Comparison of ENCODE assay signal across 8 mouse cellular contexts in genomic region chr8:85007686-85008085, GRCm38 (mm10). TPM values are rescaled to one million over a fixed set of nuclear protein-coding genes. Genes with fewer than 3 reads are reported as not detected.
DNase-seq lines count a peak whose midpoint lies in the region; ATAC-seq and TF ChIP-seq lines count a peak whose summit lies in the region.

No protein-coding gene starts in this region.

- WGBS in kidney, embryonic 15.5 days = 18% methylated on average over 25 of the region's 25 CpGs
- WGBS in intestine, postnatal 0 days = 16% methylated on average over 25 of the region's 25 CpGs
- 17% methylated on average over 25 of the region's 25 CpGs for WGBS in forebrain, embryonic 12.5 days

- no peak for ATAC-seq in kidney, embryonic 15.5 days (replicated peaks; ENCODE audit: low FRiP score)
- no peak for ATAC-seq in intestine, postnatal 0 days
- ATAC-seq in megakaryocyte-erythroid progenitor cell, adult 5-6 weeks (replicated peaks; ENCODE audit: low FRiP score, low TSS enrichment, poor library complexity, severe bottlenecking) = peak; percentile 65
- no peak for ATAC-seq in forebrain, embryonic 12.5 days (ENCODE audit: low FRiP score)

- peaks cover 44% of the 10 kb centered on the region for H3K27me3 ChIP-seq in kidney, embryonic 15.5 days
- H3K27me3 ChIP-seq in intestine, postnatal 0 days (replicated peaks; ENCODE audit: control insufficient read depth, insufficient read depth, low read length) = peaks cover 31% of the 10 kb centered on the region
- H3K27me3 ChIP-seq in forebrain, embryonic 12.5 days = peaks cover 54% of the 10 kb centered on the region

- H3K4me3 ChIP-seq in kidney, embryonic 15.5 days (replicated peaks) = no peak overlapping the region
- H3K4me3 ChIP-seq in intestine, postnatal 0 days (ENCODE audit: low read depth, low read length) = no peak overlapping the region
- no peak overlapping the region for H3K4me3 ChIP-seq in forebrain, embryonic 12.5 days (replicated peaks)

- H3K27ac ChIP-seq in kidney, embryonic 15.5 days = no peak overlapping the region
- H3K27ac ChIP-seq in intestine, postnatal 0 days (ENCODE audit: low read depth, low read length) = no peak overlapping the region
- H3K27ac ChIP-seq in forebrain, embryonic 12.5 days = no peak overlapping the region

- no peak overlapping the region for H3K4me2 ChIP-seq in kidney, embryonic 15.5 days
- H3K4me2 ChIP-seq in intestine, postnatal 0 days (replicated peaks; ENCODE audit: low read depth) = no peak overlapping the region
- H3K4me2 ChIP-seq in forebrain, embryonic 12.5 days = no peak overlapping the region

- DNase-seq in kidney, adult 9 months = peak; percentile 55
- peak; percentile 57 to 64 for DNase-seq in adrenal gland, postnatal 36 days
- DNase-seq in cerebellum, adult 9-10 months = no peak
- no peak for DNase-seq in layer of hippocampus, adult 11-12 months (ENCODE audit: low spot score)

- peak; percentile 72 for TF ChIP-seq CTCF in intestine, postnatal 0 days (IDR thresholded peaks at IDR 0.05; ENCODE audit: low read depth)

- no peak overlapping the region for H3K9ac ChIP-seq in kidney, embryonic 15.5 days
- no peak overlapping the region for H3K9ac ChIP-seq in intestine, postnatal 0 days (ENCODE audit: low read depth, low read length)
- no peak overlapping the region for H3K9ac ChIP-seq in forebrain, embryonic 12.5 days

- H3K36me3 ChIP-seq in kidney, embryonic 15.5 days = 0 out of 2 replicates have a peak, but pooled peaks cover 2% of the 10 kb centered on the region
- H3K36me3 ChIP-seq in intestine, postnatal 0 days (ENCODE audit: control insufficient read depth, insufficient read depth) = peaks cover 3% of the 10 kb centered on the region; the same call in 1 of the 2 replicates
- no peaks in the 10 kb centered on the region for H3K36me3 ChIP-seq in forebrain, embryonic 12.5 days (replicated peaks)

- peaks cover 6% of the 10 kb centered on the region; the same call in 1 of the 2 replicates for H3K4me1 ChIP-seq in kidney, embryonic 15.5 days
- no peaks in the 10 kb centered on the region for H3K4me1 ChIP-seq in intestine, postnatal 0 days (replicated peaks; ENCODE audit: control insufficient read depth, insufficient read depth, low read length)
- no peaks in the 10 kb centered on the region for H3K4me1 ChIP-seq in forebrain, embryonic 12.5 days

- H3K9me3 ChIP-seq in kidney, embryonic 15.5 days (replicated peaks) = no peaks in the 10 kb centered on the region
- H3K9me3 ChIP-seq in intestine, postnatal 0 days (ENCODE audit: control insufficient read depth) = no peaks in the 10 kb centered on the region
- 0 out of 2 replicates have a peak, but pooled peaks cover 5% of the 10 kb centered on the region for H3K9me3 ChIP-seq in forebrain, embryonic 12.5 days

RNA-seq across cellular contexts. Expression of gene Best2, which starts 6.6 kb away (rescaled TPM):
- 0.10 TPM in 1 of 2 replicates, not detected in the other for polyA plus RNA-seq in kidney, embryonic 15.5 days (2015; fragmentation: Nextera tagmentation; extraction: Ambion mirVana)
- not detected for total RNA-seq in adrenal gland, postnatal 36 days (2021)
- polyA plus RNA-seq in intestine, postnatal 0 days (2015; fragmentation: Nextera tagmentation; extraction: Ambion mirVana) = 0.66 TPM in 1 of 2 replicates, not detected in the other
- not detected in 2 replicates for total RNA-seq in megakaryocyte-erythroid progenitor cell, adult 5-6 weeks (2014; fragmentation: Nextera tagmentation)
- total RNA-seq in megakaryocyte-erythroid progenitor cell, adult 5-6 weeks (2017) = not detected in 2 replicates
- not detected in 2 replicates for polyA plus RNA-seq in forebrain, embryonic 12.5 days (2016; fragmentation: Nextera tagmentation; extraction: Ambion mirVana)

RNA-seq across cellular contexts. Expression of gene Hook2, which starts 17.3 kb away (rescaled TPM):
- polyA plus RNA-seq in kidney, embryonic 15.5 days (2015; fragmentation: Nextera tagmentation; extraction: Ambion mirVana) = 25.3 and 27.0 TPM in 2 replicates
- total RNA-seq in adrenal gland, postnatal 36 days (2021) = 1 to 10 TPM; 7.0 to 8.2 TPM
- 68.6 and 75.4 TPM in 2 replicates for polyA plus RNA-seq in intestine, postnatal 0 days (2015; fragmentation: Nextera tagmentation; extraction: Ambion mirVana)
- 7.7 and 9.6 TPM in 2 replicates for total RNA-seq in megakaryocyte-erythroid progenitor cell, adult 5-6 weeks (2014; fragmentation: Nextera tagmentation)
- 11.0 and 19.9 TPM in 2 replicates for total RNA-seq in megakaryocyte-erythroid progenitor cell, adult 5-6 weeks (2017)
- polyA plus RNA-seq in forebrain, embryonic 12.5 days (2016; fragmentation: Nextera tagmentation; extraction: Ambion mirVana) = 16.1 and 18.2 TPM in 2 replicates

RNA-seq across cellular contexts. Expression of gene Asna1, which starts 17.4 kb away (rescaled TPM):
- 133 and 143 TPM in 2 replicates for polyA plus RNA-seq in kidney, embryonic 15.5 days (2015; fragmentation: Nextera tagmentation; extraction: Ambion mirVana)
- total RNA-seq in adrenal gland, postnatal 36 days (2021) = 10 to 100 TPM; 91.0 to 93.4 TPM
- polyA plus RNA-seq in intestine, postnatal 0 days (2015; fragmentation: Nextera tagmentation; extraction: Ambion mirVana) = 98.4 and 105 TPM in 2 replicates
- 77.3 and 82.3 TPM in 2 replicates for total RNA-seq in megakaryocyte-erythroid progenitor cell, adult 5-6 weeks (2014; fragmentation: Nextera tagmentation)
- 48.6 and 73.5 TPM in 2 replicates for total RNA-seq in megakaryocyte-erythroid progenitor cell, adult 5-6 weeks (2017)
- polyA plus RNA-seq in forebrain, embryonic 12.5 days (2016; fragmentation: Nextera tagmentation; extraction: Ambion mirVana) = 140 TPM in 2 replicates

RNA-seq across cellular contexts. Expression of gene Trir, which starts 18.9 kb away (rescaled TPM):
- 119 and 120 TPM in 2 replicates for polyA plus RNA-seq in kidney, embryonic 15.5 days (2015; fragmentation: Nextera tagmentation; extraction: Ambion mirVana)
- 100 to 1,000 TPM; 157 to 178 TPM for total RNA-seq in adrenal gland, postnatal 36 days (2021)
- 121 and 122 TPM in 2 replicates for polyA plus RNA-seq in intestine, postnatal 0 days (2015; fragmentation: Nextera tagmentation; extraction: Ambion mirVana)
- 137 and 159 TPM in 2 replicates for total RNA-seq in megakaryocyte-erythroid progenitor cell, adult 5-6 weeks (2014; fragmentation: Nextera tagmentation)
- total RNA-seq in megakaryocyte-erythroid progenitor cell, adult 5-6 weeks (2017) = 342 and 455 TPM in 2 replicates
- polyA plus RNA-seq in forebrain, embryonic 12.5 days (2016; fragmentation: Nextera tagmentation; extraction: Ambion mirVana) = 156 and 175 TPM in 2 replicates

RNA-seq across cellular contexts. Expression of gene Tnpo2, which starts 29.0 kb away (rescaled TPM):
- 25.8 and 30.0 TPM in 2 replicates for polyA plus RNA-seq in kidney, embryonic 15.5 days (2015; fragmentation: Nextera tagmentation; extraction: Ambion mirVana)
- 10 to 100 TPM; 76.4 to 88.2 TPM for total RNA-seq in adrenal gland, postnatal 36 days (2021)
- polyA plus RNA-seq in intestine, postnatal 0 days (2015; fragmentation: Nextera tagmentation; extraction: Ambion mirVana) = 9.8 and 10.9 TPM in 2 replicates
- total RNA-seq in megakaryocyte-erythroid progenitor cell, adult 5-6 weeks (2014; fragmentation: Nextera tagmentation) = 42.2 and 68.5 TPM in 2 replicates
- 20.3 and 28.3 TPM in 2 replicates for total RNA-seq in megakaryocyte-erythroid progenitor cell, adult 5-6 weeks (2017)
- polyA plus RNA-seq in forebrain, embryonic 12.5 days (2016; fragmentation: Nextera tagmentation; extraction: Ambion mirVana) = 45.1 and 50.7 TPM in 2 replicates

Comparison
In these comparisons a context has a peak if more than half of its experiments do, and no peak if none do; other contexts are left out.
1. DNase-seq: peak in kidney, adult 9 months (single experiment) and adrenal gland, postnatal 36 days (2 of 2); none in cerebellum, adult 9-10 months (single experiment) and layer of hippocampus, adult 11-12 months (single experiment).